Mouse (Mus musculus): ENCODE results near the gene Gm9837. TPM values are rescaled to one million over a fixed set of nuclear protein-coding genes. Genes with fewer than 3 reads are reported as not detected.
"Not testable (repeated sequence)": the region's sequence is repeated elsewhere in the genome, so short reads cannot be mapped to it uniquely, and the experiment has no call there.

The Gm9837 gene
- polyA plus RNA-seq, 1 experiment from 2014 or later = not detected

DNA sequence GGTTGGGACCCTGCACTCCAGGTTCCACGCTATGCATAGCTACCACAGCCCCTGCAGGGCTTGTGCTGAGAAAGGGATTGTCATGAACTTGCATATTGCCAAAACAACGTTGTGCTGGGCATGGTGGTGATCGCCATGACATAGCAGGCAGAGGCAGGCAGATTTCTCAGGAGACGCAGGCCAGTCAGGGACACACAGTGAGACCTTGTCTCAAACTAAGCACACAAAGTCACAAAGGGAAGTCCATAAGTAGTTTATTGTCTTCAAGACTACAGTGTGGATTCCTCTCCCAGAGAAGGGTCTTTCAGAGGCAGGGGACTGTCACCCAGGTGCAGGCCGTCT, 41.6 kb downstream of the Gm9837 start:
- H3K4me2 ChIP-seq (replicated peaks) = no peak overlapping the region
- H3K27me3 ChIP-seq = no peaks in the 10 kb centered on the region
- H3K4me3 ChIP-seq (replicated peaks) = no peak overlapping the region
- H3K27ac ChIP-seq = no peak overlapping the region
- H3K9me3 ChIP-seq = no peaks in the 10 kb centered on the region
- ATAC-seq = no peak
- peaks cover 12% of the 10 kb centered on the region for H3K36me3 ChIP-seq
- WGBS = 98% methylated on average over 5 of the region's 5 CpGs
- peaks cover 18% of the 10 kb centered on the region for H3K4me1 ChIP-seq (replicated peaks)
- H3K9ac ChIP-seq (replicated peaks) = no peak overlapping the region

DNA sequence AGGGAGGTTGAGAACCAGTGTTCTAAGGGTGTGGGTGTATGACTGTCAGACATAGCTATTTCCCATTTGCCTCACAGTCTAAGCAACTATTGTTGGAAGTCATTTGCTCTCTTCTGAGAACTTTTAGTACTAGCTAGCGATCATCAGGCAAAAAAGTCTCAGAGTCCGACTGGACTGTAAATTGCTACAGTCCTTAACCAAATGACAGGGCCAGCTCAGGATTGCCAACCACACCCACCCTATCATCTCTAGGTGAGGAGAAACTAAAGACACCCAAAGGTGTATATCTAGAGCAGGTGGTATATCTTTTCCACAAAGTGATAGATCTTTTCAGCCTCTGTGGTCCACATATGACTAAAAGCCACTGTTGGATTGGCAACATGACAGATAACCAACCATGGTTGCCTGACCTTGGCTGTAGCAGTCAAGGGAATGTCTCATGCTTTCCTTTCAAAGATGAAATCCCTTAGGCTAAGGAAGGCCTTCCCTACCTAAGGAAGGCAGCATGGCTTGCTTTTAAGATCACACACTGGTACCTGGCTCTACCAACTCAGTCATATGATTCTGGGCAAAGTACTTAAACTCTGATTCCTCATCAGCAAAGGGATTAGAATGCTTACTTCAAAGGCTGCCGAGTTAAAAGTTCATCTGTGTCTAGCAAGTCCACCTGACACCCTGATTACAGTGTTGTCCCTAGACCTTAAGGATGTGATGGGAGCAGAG, 42.1 kb downstream of the Gm9837 start:
- no peaks in the 10 kb centered on the region for H3K9me3 ChIP-seq
- ATAC-seq = no peak
- peaks cover 18% of the 10 kb centered on the region for H3K4me1 ChIP-seq (replicated peaks)
- H3K27me3 ChIP-seq = no peaks in the 10 kb centered on the region
- WGBS = 95% methylated on average over 3 of the region's 3 CpGs
- no peak overlapping the region for H3K4me2 ChIP-seq (replicated peaks)
- H3K36me3 ChIP-seq = peaks cover 12% of the 10 kb centered on the region
- H3K27ac ChIP-seq = no peak overlapping the region
- no peak overlapping the region for H3K9ac ChIP-seq (replicated peaks)
- H3K4me3 ChIP-seq (replicated peaks) = no peak overlapping the region

GRCm38 (mm10) chr11:53426914-53427313, 43.4 kb downstream of the Gm9837 start:
- not testable (repeated sequence) for H3K27ac ChIP-seq; H3K9me3 ChIP-seq; H3K9ac ChIP-seq (replicated peaks); H3K4me2 ChIP-seq (replicated peaks); ATAC-seq; H3K27me3 ChIP-seq; H3K4me3 ChIP-seq (replicated peaks)
- peaks cover 18% of the 10 kb centered on the region for H3K4me1 ChIP-seq (replicated peaks)
- 91% methylated on average over 3 of the region's 3 CpGs for WGBS
- H3K36me3 ChIP-seq = peaks cover 18% of the 10 kb centered on the region

GRCm38 (mm10) chr11:53425711-53426255, 44.5 kb downstream of the Gm9837 start:
- 86% methylated on average over 6 of the region's 6 CpGs for WGBS
- no peak overlapping the region for H3K27ac ChIP-seq

GRCm38 (mm10) chr11:53425251-53425650, 45.0 kb downstream of the Gm9837 start:
- Histone ChIP-seq H3K9me3 (no peaks in the 10 kb centered on the region), H3K27ac (no peak overlapping the region), H3K4me3 (replicated peaks) (no peak overlapping the region), H3K27me3 (no peaks in the 10 kb centered on the region), H3K4me2 (replicated peaks) (no peak overlapping the region), H3K36me3 (peaks cover 27% of the 10 kb centered on the region), H3K9ac (replicated peaks) (no peak overlapping the region), H3K4me1 (replicated peaks) (peaks cover 12% of the 10 kb centered on the region)
- WGBS = 89% methylated on average over 3 of the region's 3 CpGs
- no peak for ATAC-seq

More at GRCm38 (mm10) chr11:53425711-53426255, 44.5 kb downstream of the Gm9837 start:
- no peaks in the 10 kb centered on the region for H3K9me3 ChIP-seq
- peaks cover 12% of the 10 kb centered on the region for H3K4me1 ChIP-seq (replicated peaks)
- H3K27me3 ChIP-seq = no peaks in the 10 kb centered on the region
- no peak overlapping the region for H3K4me3 ChIP-seq (replicated peaks)
- H3K9ac ChIP-seq (replicated peaks) = no peak overlapping the region
- no peak for ATAC-seq
- peaks cover 25% of the 10 kb centered on the region for H3K36me3 ChIP-seq
- no peak overlapping the region for H3K4me2 ChIP-seq (replicated peaks)

DNA sequence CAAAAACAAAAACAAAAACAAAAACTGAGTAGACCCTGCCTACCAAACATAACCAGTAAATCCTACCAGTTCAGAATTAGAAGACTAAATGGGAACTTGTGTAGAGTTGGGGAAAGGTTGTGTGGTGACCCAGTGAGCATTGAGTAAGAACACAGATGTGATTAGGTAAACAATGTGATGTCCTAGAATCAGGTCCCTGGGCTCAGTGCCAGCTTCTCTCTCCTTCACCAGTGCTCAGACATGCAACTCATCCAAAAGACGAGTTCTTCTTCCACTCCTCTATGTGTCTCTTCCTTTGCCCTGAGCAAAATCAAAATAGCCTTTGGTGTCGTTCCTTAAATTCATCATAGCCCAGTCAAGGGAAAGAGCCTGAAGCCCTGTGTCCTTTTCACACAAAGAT, 45.5 kb downstream of the Gm9837 start:
- 86% methylated on average over 2 of the region's 2 CpGs for WGBS
- Histone ChIP-seq H3K9me3 (no peaks in the 10 kb centered on the region), H3K27ac (no peak overlapping the region), H3K27me3 (no peaks in the 10 kb centered on the region), H3K4me1 (replicated peaks) (peaks cover 8% of the 10 kb centered on the region), H3K4me3 (replicated peaks) (no peak overlapping the region), H3K4me2 (replicated peaks) (no peak overlapping the region), H3K36me3 (peaks cover 31% of the 10 kb centered on the region), H3K9ac (replicated peaks) (no peak overlapping the region)
- no peak for ATAC-seq

DNA sequence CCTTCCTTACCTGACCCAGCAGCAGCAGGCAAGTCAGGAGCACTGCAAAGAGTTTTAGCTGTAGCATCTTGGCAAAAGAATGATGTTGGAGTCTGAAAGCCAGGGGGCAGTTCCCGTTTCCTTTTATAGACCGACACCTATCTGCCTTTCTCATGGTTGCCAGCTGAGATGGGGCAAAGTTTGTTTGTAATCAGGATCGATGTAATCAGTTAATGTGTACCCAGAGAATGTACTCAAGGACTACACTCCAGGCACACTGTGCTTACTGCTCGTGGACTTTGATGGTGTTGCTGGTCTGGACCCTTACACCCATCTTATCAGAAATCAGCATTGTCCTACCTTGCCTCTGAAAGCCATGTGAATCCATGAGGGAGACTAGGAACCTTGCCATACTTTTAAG, 47.2 kb downstream of the Gm9837 start, which contains the start of gene Leap2:
Gene Leap2, minus strand, starts transcription at position 135 of the 400 bp plus-strand sequence.
- Histone ChIP-seq H3K27ac (no peak within 1 kb of the TSS), H3K4me3 (replicated peaks) (no peak within 1 kb of the TSS), H3K9ac (replicated peaks) (no peak within 1 kb of the TSS), H3K36me3 (peaks cover 36% of the 10 kb centered on the region), H3K27me3 (no peaks in the 10 kb centered on the region), H3K4me1 (replicated peaks) (no peaks in the 10 kb centered on the region), H3K4me2 (replicated peaks) (no peak within 1 kb of the TSS), H3K9me3 (no peaks in the 10 kb centered on the region)
- 91% methylated on average over 4 of the region's 4 CpGs for WGBS
- ATAC-seq = no peak

Other genes with a start within 250 kb of the Gm9837 start
- 57.0 and 58.7 TPM in 2 replicates for gene Hspa4, start 170.0 kb downstream of the Gm9837 start, polyA plus RNA-seq (2015; fragmentation: Nextera tagmentation; extraction: Ambion mirVana)
- 17.0 and 17.6 TPM in 2 replicates for gene Zcchc10, start 145.8 kb downstream of the Gm9837 start, polyA plus RNA-seq (2015; fragmentation: Nextera tagmentation; extraction: Ambion mirVana)
- 66.4 and 81.6 TPM in 2 replicates for gene Aff4, start 119.6 kb downstream of the Gm9837 start, polyA plus RNA-seq (2015; fragmentation: Nextera tagmentation; extraction: Ambion mirVana)
- not detected in 2 replicates for gene Leap2, start 47.3 kb downstream of the Gm9837 start, polyA plus RNA-seq (2015; fragmentation: Nextera tagmentation; extraction: Ambion mirVana)
- gene Uqcrq, start 39.6 kb downstream of the Gm9837 start, polyA plus RNA-seq (2015; fragmentation: Nextera tagmentation; extraction: Ambion mirVana) = 644 and 672 TPM in 2 replicates
- gene Gdf9, start 39.5 kb downstream of the Gm9837 start, polyA plus RNA-seq (2015; fragmentation: Nextera tagmentation; extraction: Ambion mirVana) = 3.3 and 3.7 TPM in 2 replicates
- gene Gm10447, start 13.4 kb downstream of the Gm9837 start, polyA plus RNA-seq (2015; fragmentation: Nextera tagmentation; extraction: Ambion mirVana) = not detected in 2 replicates
- gene Shroom1, start 13.3 kb downstream of the Gm9837 start, polyA plus RNA-seq (2015; fragmentation: Nextera tagmentation; extraction: Ambion mirVana) = 1.8 and 2.2 TPM in 2 replicates
- gene Gm9945, start 9.7 kb upstream of the Gm9837 start, polyA plus RNA-seq (2015; fragmentation: Nextera tagmentation; extraction: Ambion mirVana) = not detected in 2 replicates
- gene Sowaha, start 9.8 kb upstream of the Gm9837 start, polyA plus RNA-seq (2015; fragmentation: Nextera tagmentation; extraction: Ambion mirVana) = 0.31 and 0.42 TPM in 2 replicates
- gene Sept8, start 48.8 kb upstream of the Gm9837 start, polyA plus RNA-seq (2015; fragmentation: Nextera tagmentation; extraction: Ambion mirVana) = 11.0 and 12.7 TPM in 2 replicates
- 232 and 283 TPM in 2 replicates for gene Kif3a, start 96.9 kb upstream of the Gm9837 start, polyA plus RNA-seq (2015; fragmentation: Nextera tagmentation; extraction: Ambion mirVana)
- gene Il4, start 148.2 kb upstream of the Gm9837 start, polyA plus RNA-seq (2015; fragmentation: Nextera tagmentation; extraction: Ambion mirVana) = 2.8 and 4.2 TPM in 2 replicates
- not detected in 2 replicates for gene Il13, start 164.2 kb upstream of the Gm9837 start, polyA plus RNA-seq (2015; fragmentation: Nextera tagmentation; extraction: Ambion mirVana)
- gene Rad50, start 236.8 kb upstream of the Gm9837 start, polyA plus RNA-seq (2015; fragmentation: Nextera tagmentation; extraction: Ambion mirVana) = 13.0 and 14.3 TPM in 2 replicates